8 mouse cellular contexts compared by ENCODE assay signal in genomic region chr4:102510939-102511391, GRCm38 (mm10).
DNase-seq lines count a peak whose midpoint lies in the region; ATAC-seq and TF ChIP-seq lines count a peak whose summit lies in the region.

No protein-coding gene starts in this region.

- peak overlapping the region; percentile 17 for H3K4me3 ChIP-seq in embryonic facial prominence, embryonic 15.5 days (replicated peaks)
- peak overlapping the region; percentile 37; the same call in 1 of the 2 replicates for H3K4me3 ChIP-seq in heart, embryonic 10.5 days
- H3K4me3 ChIP-seq in liver, embryonic 11.5 days (ENCODE audit: low read depth, low read length), result no peak overlapping the region
- peak overlapping the region; percentile 1 for H3K4me3 ChIP-seq in myocyte
- peak overlapping the region; percentile 23 for H3K4me3 ChIP-seq in stomach, embryonic 16.5 days (replicated peaks; ENCODE audit: low read length)

- peak overlapping the region; percentile 92 for H3K27ac ChIP-seq in embryonic facial prominence, embryonic 15.5 days (replicated peaks)
- H3K27ac ChIP-seq in heart, embryonic 10.5 days, result peak overlapping the region; percentile 82
- 0 out of 2 replicates have a peak overlapping the region, but pooled peaks have one; percentile 30 for H3K27ac ChIP-seq in liver, embryonic 11.5 days (ENCODE audit: low read depth, low read length)
- peak overlapping the region; percentile 92 for H3K27ac ChIP-seq in stomach, embryonic 16.5 days (ENCODE audit: low read length)

- peak; percentile 54 to 67 for DNase-seq in cerebellum, postnatal 10 days
- peak; percentile 79 for DNase-seq in heart, embryonic 10.5 days (ENCODE audit: low spot score)
- DNase-seq in kidney, adult 8-10 months, result peak; percentile 74 to 82
- DNase-seq in liver, embryonic 11.5 days (ENCODE audit: low spot score), result no peak

- no peaks in the 10 kb centered on the region for H3K9me3 ChIP-seq in embryonic facial prominence, embryonic 15.5 days (replicated peaks)
- H3K9me3 ChIP-seq in heart, embryonic 10.5 days, result no peaks in the 10 kb centered on the region
- H3K9me3 ChIP-seq in liver, embryonic 11.5 days (ENCODE audit: control insufficient read depth, low read length), result no peaks in the 10 kb centered on the region
- no peaks in the 10 kb centered on the region for H3K9me3 ChIP-seq in stomach, embryonic 16.5 days (replicated peaks; ENCODE audit: control insufficient read depth, low read length)

- no peak overlapping the region for H3K9ac ChIP-seq in embryonic facial prominence, embryonic 15.5 days
- no peak overlapping the region for H3K9ac ChIP-seq in liver, embryonic 11.5 days (ENCODE audit: low read depth, low read length)
- H3K9ac ChIP-seq in stomach, embryonic 16.5 days (ENCODE audit: low read length), result no peak overlapping the region

- peak overlapping the region; percentile 42 for H3K4me2 ChIP-seq in embryonic facial prominence, embryonic 15.5 days (replicated peaks)
- peak overlapping the region; percentile 52 for H3K4me2 ChIP-seq in liver, embryonic 11.5 days
- H3K4me2 ChIP-seq in myocyte (ENCODE audit: low read depth), result peak overlapping the region; percentile 96
- H3K4me2 ChIP-seq in stomach, embryonic 16.5 days (ENCODE audit: low read depth, low read length), result peak overlapping the region; percentile 47

- no peak for TF ChIP-seq POLR2A in myocyte (IDR thresholded peaks at IDR 0.05; ENCODE audit: insufficient read length, low read depth)

- no peak overlapping the region for H3ac ChIP-seq in myocyte (ENCODE audit: control insufficient read depth, insufficient read length)

- no peaks in the 10 kb centered on the region for H3K79me2 ChIP-seq in myocyte (ENCODE audit: control insufficient read depth, insufficient read depth)

- H3K36me3 ChIP-seq in embryonic facial prominence, embryonic 15.5 days, result no peaks in the 10 kb centered on the region
- H3K36me3 ChIP-seq in heart, embryonic 10.5 days, result peaks cover 6% of the 10 kb centered on the region; the same call in 1 of the 2 replicates
- H3K36me3 ChIP-seq in liver, embryonic 11.5 days (ENCODE audit: control insufficient read depth, insufficient read depth, low read length), result no peaks in the 10 kb centered on the region
- H3K36me3 ChIP-seq in myocyte (ENCODE audit: control insufficient read depth, insufficient read depth), result no peaks in the 10 kb centered on the region
- no peaks in the 10 kb centered on the region for H3K36me3 ChIP-seq in stomach, embryonic 16.5 days (ENCODE audit: control insufficient read depth, insufficient read depth, low read length)

- WGBS in embryonic facial prominence, embryonic 15.5 days, result 11% methylated on average over 8 of the region's 8 CpGs
- 36% methylated on average over 8 of the region's 8 CpGs for WGBS in heart, embryonic 10.5 days
- 38% methylated on average over 8 of the region's 8 CpGs for WGBS in liver, embryonic 11.5 days
- 17% methylated on average over 8 of the region's 8 CpGs for WGBS in stomach, embryonic 16.5 days

- H3K4me1 ChIP-seq in embryonic facial prominence, embryonic 15.5 days, result peaks cover 32% of the 10 kb centered on the region
- peaks cover 19% of the 10 kb centered on the region for H3K4me1 ChIP-seq in heart, embryonic 10.5 days
- H3K4me1 ChIP-seq in liver, embryonic 11.5 days (replicated peaks; ENCODE audit: control insufficient read depth, insufficient read depth, low read length), result peaks cover 11% of the 10 kb centered on the region
- H3K4me1 ChIP-seq in stomach, embryonic 16.5 days (ENCODE audit: control insufficient read depth, insufficient read depth, low read length), result peaks cover 9% of the 10 kb centered on the region; the same call in 1 of the 2 replicates

- no peak for ATAC-seq in cerebellum, adult (ENCODE audit: insufficient number of reproducible peaks, low FRiP score, low TSS enrichment)
- peak; percentile 85 for ATAC-seq in embryonic facial prominence, embryonic 15.5 days (ENCODE audit: insufficient number of reproducible peaks, low FRiP score, low TSS enrichment, low read depth)
- ATAC-seq in liver, embryonic 11.5 days (replicated peaks; ENCODE audit: low FRiP score), result no peak
- ATAC-seq in stomach, embryonic 16.5 days (ENCODE audit: insufficient read depth, low FRiP score), result peak; percentile 88

- no peaks in the 10 kb centered on the region for H3K27me3 ChIP-seq in embryonic facial prominence, embryonic 15.5 days
- H3K27me3 ChIP-seq in heart, embryonic 10.5 days (ENCODE audit: insufficient read depth, poor library complexity, severe bottlenecking), result no peaks in the 10 kb centered on the region
- H3K27me3 ChIP-seq in liver, embryonic 11.5 days (replicated peaks; ENCODE audit: control insufficient read depth, insufficient read depth, low read length), result no peaks in the 10 kb centered on the region
- no peaks in the 10 kb centered on the region for H3K27me3 ChIP-seq in myocyte (ENCODE audit: control insufficient read depth, insufficient read depth, insufficient read length)
- no peaks in the 10 kb centered on the region for H3K27me3 ChIP-seq in stomach, embryonic 16.5 days (ENCODE audit: control insufficient read depth, insufficient read depth, low read length)

TF ChIP-seq in myocyte, 11 proteins besides CTCF, POLR2A, EP300 and RAD21:
- TF ChIP-seq MYOD1 (IDR thresholded peaks at IDR 0.05; ENCODE audit: control insufficient read depth in 1 of 3, insufficient read length in 2 of 3, low read depth in 2 of 3) (peak in 1 of 3 experiments; percentile 20), MYOG (IDR thresholded peaks at IDR 0.05; ENCODE audit: control insufficient read depth in 1 of 3, insufficient read depth in 1 of 3, insufficient read length in 2 of 3, low read depth in 2 of 3) (peak in 1 of 3 experiments; percentile 2), TCF12 (IDR thresholded peaks at IDR 0.05; ENCODE audit: insufficient read depth, poor library complexity, severe bottlenecking) (peak; percentile 21), CEBPB (IDR thresholded peaks at IDR 0.05; ENCODE audit: insufficient read depth, poor library complexity, severe bottlenecking) (no peak), TCF3 (IDR thresholded peaks at IDR 0.05; ENCODE audit: insufficient read length, low read depth) (no peak)

Comparison
In these comparisons a context has a peak if more than half of its experiments do, and no peak if none do; other contexts are left out.
1. ATAC-seq: peak in embryonic facial prominence, embryonic 15.5 days (single experiment) and stomach, embryonic 16.5 days (single experiment); none in cerebellum, adult (single experiment) and liver, embryonic 11.5 days (single experiment).
2. H3K27ac ChIP-seq: peak in every context shown above with its lines; median percentile 92 in embryonic facial prominence, embryonic 15.5 days; 92 in stomach, embryonic 16.5 days; 82 in heart, embryonic 10.5 days; 30 in liver, embryonic 11.5 days.
3. H3K4me2 ChIP-seq: peak in every context shown above with its lines; median percentile 96 in myocyte; 52 in liver, embryonic 11.5 days; 47 in stomach, embryonic 16.5 days; 42 in embryonic facial prominence, embryonic 15.5 days.